Mouse (Mus musculus) MEL (cell line): ENCODE measurements around the gene Lrrc25.

Experiments
- CTCF ChIP-seq, 3 experiments: IDR thresholded peaks in 2 of 3; conservative IDR thresholded peaks in 1 of 3; 2 replicates each; pipeline ENCODE4 v1.5.1; 2011 to 2012; ENCODE audit warnings: low read length in 3 of 3, low read depth in 2 of 3, mild to moderate bottlenecking in 2 of 3, improper control_type of control experiment in 1 of 3, inconsistent platforms in 1 of 3, mixed read lengths in 1 of 3, moderate library complexity in 1 of 3; ENCODE audit not compliant: control insufficient read depth in 1 of 3, insufficient read depth in 1 of 3, poor library complexity in 1 of 3, severe bottlenecking in 1 of 3
- GATA1 ChIP-seq: IDR thresholded peaks from 2 replicates; pipeline ENCODE4 v1.6.1; 2011; ENCODE audit warnings: low read depth, low read length, improper control_type of control experiment
- POLR2A ChIP-seq, 2 experiments: IDR thresholded peaks; 2 replicates each; pipeline ENCODE4 v1.6.1; 2011 to 2012; ENCODE audit warnings: low read length in 2 of 2, mild to moderate bottlenecking in 2 of 2, control low read depth in 1 of 2, improper control_type of control experiment in 1 of 2, low read depth in 1 of 2, moderate library complexity in 1 of 2; ENCODE audit not compliant: control insufficient read depth in 1 of 2, insufficient read depth in 1 of 2, poor library complexity in 1 of 2
- TBP ChIP-seq: IDR thresholded peaks from 2 replicates; pipeline ENCODE4 v1.8.0; 2011; ENCODE audit warnings: low read depth, low read length, improper control_type of control experiment
- USF1 ChIP-seq: IDR thresholded peaks from 2 replicates; pipeline ENCODE4 v1.6.1; 2014; ENCODE audit warnings: low read depth, mild to moderate bottlenecking, inconsistent platforms, low read length, improper control_type of control experiment, moderate library complexity

GRCm38 (mm10) chr8:70625104-70625503 lies 9.1 kb downstream of the Lrrc25 start:
- TF ChIP-seq CTCF (IDR thresholded peaks at IDR 0.05 in 2 of 3, conservative IDR thresholded peaks at IDR 0.05 in 1 of 3; ENCODE audit: control insufficient read depth in 1 of 3, insufficient read depth in 1 of 3, low read depth in 2 of 3, low read length in 3 of 3, poor library complexity in 1 of 3, severe bottlenecking in 1 of 3) (peak; percentile 33 to 39 (median 37); a peak in 4 of 6 replicates), POLR2A (IDR thresholded peaks at IDR 0.05; ENCODE audit: control insufficient read depth in 1 of 2, insufficient read depth in 1 of 2, low read depth in 1 of 2, low read length in 2 of 2, poor library complexity in 1 of 2) (no peak), GATA1 (no peak), TBP (no peak), USF1 (no peak)
